Mouse (Mus musculus): ENCODE results near the gene Mog. TPM values are rescaled to one million over a fixed set of nuclear protein-coding genes. Genes with fewer than 3 reads are reported as not detected.
"Not testable (repeated sequence)": the region's sequence is repeated elsewhere in the genome, so short reads cannot be mapped to it uniquely, and the experiment has no call there.

Mog gene
- total RNA-seq, 2 experiments from 2014 or later: not detected

GRCm38 (mm10) chr17:37029162-37029561, 6.0 kb upstream of the Mog start:
- peak overlapping the region; percentile 52; the same call in 1 of the 2 replicates for H3K27ac ChIP-seq

GRCm38 (mm10) chr17:37028683-37029120, 5.5 kb upstream of the Mog start:
- peak; percentile 86 for DNase-seq
- TF ChIP-seq CTCF (IDR thresholded peaks at IDR 0.05): no peak
- peak overlapping the region; percentile 52; the same call in 1 of the 2 replicates for H3K27ac ChIP-seq
- intact Hi-C loops (cut with DNase I): no loop called here
- H3K4me3 ChIP-seq: peak overlapping the region; percentile 80

More at GRCm38 (mm10) chr17:37029162-37029561, 6.0 kb upstream of the Mog start:
- H3K4me3 ChIP-seq: peak overlapping the region; percentile 80
- DNase-seq: no peak
- intact Hi-C loops (cut with DNase I): no loop called here
- TF ChIP-seq CTCF (IDR thresholded peaks at IDR 0.05): no peak

GRCm38 (mm10) chr17:37028212-37028611, 5.0 kb upstream of the Mog start:
- intact Hi-C loops (cut with DNase I): no loop called here
- TF ChIP-seq CTCF (IDR thresholded peaks at IDR 0.05): no peak
- peak overlapping the region; percentile 80 for H3K4me3 ChIP-seq
- DNase-seq: no peak
- H3K27ac ChIP-seq: no peak overlapping the region

- no peak for TF ChIP-seq CTCF (IDR thresholded peaks at IDR 0.05)
- Histone ChIP-seq H3K4me3 (no peak overlapping the region), H3K27ac (no peak overlapping the region)
- no peak for DNase-seq
- intact Hi-C loops (cut with DNase I): no loop called here
Measured at GRCm38 (mm10) chr17:37027486-37027885, 4.3 kb upstream of the Mog start.

- intact Hi-C loops (cut with DNase I): no loop called here
- no peak for DNase-seq
- Histone ChIP-seq H3K4me3 (no peak overlapping the region), H3K27ac (no peak overlapping the region)
- TF ChIP-seq CTCF (IDR thresholded peaks at IDR 0.05): no peak
Measured at GRCm38 (mm10) chr17:37026425-37026824, 3.2 kb upstream of the Mog start.

- H3K4me3 ChIP-seq; DNase-seq; intact Hi-C loops (cut with DNase I); H3K27ac ChIP-seq: not testable (repeated sequence)
Measured at GRCm38 (mm10) chr17:37019242-37019641, 4.0 kb downstream of the Mog start.

- intact Hi-C loops (cut with DNase I): no loop called here
- Histone ChIP-seq H3K27ac (no peak overlapping the region), H3K4me3 (no peak overlapping the region)
- no peak for DNase-seq
- no peak for TF ChIP-seq CTCF (IDR thresholded peaks at IDR 0.05)
Measured at GRCm38 (mm10) chr17:37018328-37018727, 4.9 kb downstream of the Mog start.

GRCm38 (mm10) chr17:37016333-37016732, 6.9 kb downstream of the Mog start:
- no peak overlapping the region for H3K27ac ChIP-seq
- no peak overlapping the region for H3K4me3 ChIP-seq
- no peak for TF ChIP-seq CTCF (IDR thresholded peaks at IDR 0.05)
- no peak for DNase-seq
- intact Hi-C loops (cut with DNase I): no loop called here

- intact Hi-C loops (cut with DNase I): no loop called here
Measured at GRCm38 (mm10) chr17:37012141-37012540, 11.1 kb downstream of the Mog start.

GRCm38 (mm10) chr17:37011719-37012118, 11.5 kb downstream of the Mog start:
- no peak for DNase-seq
- no peak for TF ChIP-seq CTCF (IDR thresholded peaks at IDR 0.05)
- no peak overlapping the region for H3K4me3 ChIP-seq
- intact Hi-C loops (cut with DNase I): no loop called here
- no peak overlapping the region for H3K27ac ChIP-seq

More at GRCm38 (mm10) chr17:37012141-37012540, 11.1 kb downstream of the Mog start:
- H3K4me3 ChIP-seq: no peak overlapping the region
- no peak for DNase-seq
- no peak overlapping the region for H3K27ac ChIP-seq
- TF ChIP-seq CTCF (IDR thresholded peaks at IDR 0.05): no peak

- H3K4me3 ChIP-seq: no peak overlapping the region
- no peak for DNase-seq
- TF ChIP-seq CTCF (IDR thresholded peaks at IDR 0.05): no peak
- intact Hi-C loops (cut with DNase I): no loop called here
- no peak overlapping the region for H3K27ac ChIP-seq
Measured at GRCm38 (mm10) chr17:37009460-37010042, 13.6 kb downstream of the Mog start.

GRCm38 (mm10) chr17:37008161-37008560, 15.0 kb downstream of the Mog start:
- no peak overlapping the region for H3K4me3 ChIP-seq
- intact Hi-C loops (cut with DNase I): no loop called here
- no peak for DNase-seq
- no peak for TF ChIP-seq CTCF (IDR thresholded peaks at IDR 0.05)
- no peak overlapping the region for H3K27ac ChIP-seq

- Histone ChIP-seq H3K4me3 (peak overlapping the region; percentile 78; the same call in 1 of the 2 replicates), H3K27ac (no peak overlapping the region)
- intact Hi-C loops (cut with DNase I): no loop called here
- no peak for DNase-seq
- no peak for TF ChIP-seq CTCF (IDR thresholded peaks at IDR 0.05)
Measured at GRCm38 (mm10) chr17:37003366-37003765, 19.8 kb downstream of the Mog start.
